Mouse (Mus musculus): ENCODE results near the gene Casz1.

DNA sequence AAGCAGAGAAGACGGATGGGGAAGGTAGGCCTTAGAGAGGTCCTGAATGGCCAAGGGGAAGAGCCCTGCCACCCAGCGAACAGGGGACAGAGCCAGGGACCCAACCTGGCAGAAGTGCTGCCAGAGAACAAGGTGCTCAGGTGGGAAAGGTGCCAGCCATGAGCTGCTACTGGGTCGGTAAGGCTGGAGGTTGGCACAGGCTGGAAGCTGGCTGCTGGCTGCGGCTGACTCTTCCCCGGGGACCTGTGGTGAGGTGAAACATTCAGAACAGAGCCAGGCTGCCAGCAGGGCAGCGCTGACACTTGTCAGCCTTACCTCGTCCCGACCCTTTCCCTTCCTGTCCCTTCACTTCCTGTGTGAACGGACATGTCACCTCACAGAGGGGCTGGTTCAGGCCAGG is 124.1 kb downstream of the Casz1 start:
- TF ChIP-seq CTCF (IDR thresholded peaks at IDR 0.05; ENCODE audit: low read depth) (no peak), EP300 (IDR thresholded peaks at IDR 0.05; ENCODE audit: low read depth) (no peak)

Measured in liver, embryonic 14.5 days (tissue).